Mouse (Mus musculus): ENCODE data around the gene Comt. TPM values are rescaled to one million over a fixed set of nuclear protein-coding genes. Genes with fewer than 3 reads are reported as not detected.

The Comt gene
- polyA plus RNA-seq, 1 experiment from 2014 or later: 89.0 TPM

DNA sequence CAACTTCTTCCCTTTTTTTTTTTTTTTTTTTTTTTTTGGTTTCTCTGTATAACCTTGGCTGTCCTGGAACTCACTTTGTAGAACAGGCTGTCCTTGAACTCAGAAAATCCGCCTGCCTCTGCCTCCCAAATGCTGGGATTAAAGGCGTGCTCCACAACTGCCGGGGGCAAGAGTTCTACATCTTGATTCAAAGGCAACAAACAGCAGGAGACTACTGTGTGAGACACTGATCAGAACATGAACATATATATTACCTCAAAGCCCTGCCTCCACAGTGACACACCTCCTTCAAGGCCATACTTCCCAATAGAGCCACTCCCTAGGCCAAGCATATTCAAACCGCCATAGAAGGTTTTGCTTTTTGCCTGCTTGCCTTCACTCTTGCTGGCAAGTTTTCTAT, 53.0 kb downstream of the Comt start:
- Histone ChIP-seq H3K27ac (ENCODE audit: low read depth, low read length) (no peak overlapping the region), H3K36me3 (ENCODE audit: control insufficient read depth, insufficient read depth, low read length) (no peaks in the 10 kb centered on the region), H3K4me2 (replicated peaks; ENCODE audit: low read depth, low read length) (no peak overlapping the region), H3K4me1 (ENCODE audit: control insufficient read depth, insufficient read depth, low read length) (no peaks in the 10 kb centered on the region), H3K9me3 (ENCODE audit: control insufficient read depth, low read length) (no peaks in the 10 kb centered on the region), H3K4me3 (ENCODE audit: low read length) (no peak overlapping the region), H3K9ac (ENCODE audit: low read depth, low read length) (no peak overlapping the region), H3K27me3 (ENCODE audit: control insufficient read depth, insufficient read depth, low read length) (no peaks in the 10 kb centered on the region)
- 89% methylated on average over 4 of the region's 4 CpGs for WGBS
- ATAC-seq (ENCODE audit: low FRiP score, low TSS enrichment): no peak

DNA sequence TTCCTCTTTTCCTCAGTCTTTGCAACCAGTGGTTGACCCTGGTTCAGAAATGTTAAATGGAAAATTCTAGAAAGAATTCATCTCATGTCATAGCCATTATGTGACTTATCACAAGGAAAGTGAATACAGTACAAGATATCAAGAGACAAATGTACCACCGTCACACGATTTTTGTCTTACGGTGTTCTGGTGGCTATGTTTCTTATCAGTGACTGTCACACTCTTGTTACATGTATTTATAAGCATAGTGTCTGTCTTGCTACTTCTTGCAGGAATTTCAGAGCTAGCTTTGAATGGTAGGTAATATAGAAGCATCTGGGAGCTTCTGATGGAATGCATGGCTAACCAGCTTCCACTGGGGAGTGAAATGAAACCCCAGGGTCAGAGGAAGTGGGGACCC, 56.5 kb downstream of the Comt start:
- H3K4me3 ChIP-seq (ENCODE audit: low read length): no peak overlapping the region
- ATAC-seq (ENCODE audit: low FRiP score, low TSS enrichment): no peak
- H3K4me2 ChIP-seq (replicated peaks; ENCODE audit: low read depth, low read length): no peak overlapping the region
- WGBS: 94% methylated on average over 3 of the region's 3 CpGs
- no peak overlapping the region for H3K9ac ChIP-seq (ENCODE audit: low read depth, low read length)
- H3K27me3 ChIP-seq (ENCODE audit: control insufficient read depth, insufficient read depth, low read length): no peaks in the 10 kb centered on the region
- no peaks in the 10 kb centered on the region for H3K4me1 ChIP-seq (ENCODE audit: control insufficient read depth, insufficient read depth, low read length)
- no peaks in the 10 kb centered on the region for H3K36me3 ChIP-seq (ENCODE audit: control insufficient read depth, insufficient read depth, low read length)
- H3K9me3 ChIP-seq (ENCODE audit: control insufficient read depth, low read length): no peaks in the 10 kb centered on the region
- no peak overlapping the region for H3K27ac ChIP-seq (ENCODE audit: low read depth, low read length)

DNA sequence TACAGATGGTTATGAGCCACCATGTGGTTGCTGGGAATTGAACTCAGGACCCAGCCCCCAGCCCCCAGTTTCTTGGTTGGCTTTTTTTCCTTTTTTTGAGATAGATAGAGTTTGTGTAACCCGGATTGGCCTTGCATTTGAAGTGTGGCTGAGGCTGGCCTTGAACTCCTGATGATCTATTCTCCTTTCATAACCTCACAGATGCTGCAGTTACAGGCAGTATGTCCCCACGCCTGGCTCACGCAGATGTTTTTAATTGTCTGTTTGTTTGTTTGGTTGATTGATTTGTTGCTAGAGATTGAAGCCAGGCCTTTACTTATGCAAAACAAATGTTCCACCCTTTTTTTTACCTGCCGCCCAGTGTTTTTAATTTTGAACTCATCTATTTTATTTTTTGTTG, 59.8 kb downstream of the Comt start:
- Histone ChIP-seq H3K4me2 (replicated peaks; ENCODE audit: low read depth, low read length) (no peak overlapping the region), H3K4me1 (ENCODE audit: control insufficient read depth, insufficient read depth, low read length) (no peaks in the 10 kb centered on the region), H3K4me3 (ENCODE audit: low read length) (no peak overlapping the region), H3K36me3 (ENCODE audit: control insufficient read depth, insufficient read depth, low read length) (no peaks in the 10 kb centered on the region), H3K9ac (ENCODE audit: low read depth, low read length) (no peak overlapping the region), H3K27me3 (ENCODE audit: control insufficient read depth, insufficient read depth, low read length) (no peaks in the 10 kb centered on the region), H3K9me3 (ENCODE audit: control insufficient read depth, low read length) (no peaks in the 10 kb centered on the region), H3K27ac (ENCODE audit: low read depth, low read length) (no peak overlapping the region)
- ATAC-seq (ENCODE audit: low FRiP score, low TSS enrichment): no peak
- 87% methylated on average over 4 of the region's 4 CpGs for WGBS

DNA sequence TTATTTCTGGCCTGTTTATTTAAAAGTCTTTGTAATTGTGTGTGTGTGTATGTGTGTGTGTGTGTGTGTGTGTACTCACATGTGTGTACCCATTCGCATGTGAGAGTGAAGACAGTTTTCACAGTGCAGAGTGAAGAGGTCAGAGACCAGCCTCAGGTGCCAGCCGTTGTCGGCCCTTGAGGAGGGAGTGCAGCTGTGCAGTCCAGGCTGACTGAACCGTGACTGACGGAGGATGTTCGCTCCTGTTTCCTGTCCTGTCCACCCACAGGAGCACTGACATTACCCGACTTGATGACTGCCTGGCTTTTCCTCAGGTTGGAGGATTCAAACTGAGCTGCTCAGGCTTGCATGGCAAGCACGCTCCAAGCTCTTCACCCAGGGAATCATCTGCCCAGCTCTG, 63.7 kb downstream of the Comt start:
- peak; percentile 64; the same call in 1 of the 2 replicates for ATAC-seq (ENCODE audit: low FRiP score, low TSS enrichment)
- Histone ChIP-seq H3K9me3 (ENCODE audit: control insufficient read depth, low read length) (no peaks in the 10 kb centered on the region), H3K36me3 (ENCODE audit: control insufficient read depth, insufficient read depth, low read length) (no peaks in the 10 kb centered on the region), H3K4me3 (ENCODE audit: low read length) (no peak overlapping the region), H3K4me2 (replicated peaks; ENCODE audit: low read depth, low read length) (no peak overlapping the region), H3K27me3 (ENCODE audit: control insufficient read depth, insufficient read depth, low read length) (no peaks in the 10 kb centered on the region), H3K9ac (ENCODE audit: low read depth, low read length) (no peak overlapping the region), H3K4me1 (ENCODE audit: control insufficient read depth, insufficient read depth, low read length) (no peaks in the 10 kb centered on the region), H3K27ac (ENCODE audit: low read depth, low read length) (no peak overlapping the region)
- WGBS: 39% methylated on average over 8 of the region's 8 CpGs

DNA sequence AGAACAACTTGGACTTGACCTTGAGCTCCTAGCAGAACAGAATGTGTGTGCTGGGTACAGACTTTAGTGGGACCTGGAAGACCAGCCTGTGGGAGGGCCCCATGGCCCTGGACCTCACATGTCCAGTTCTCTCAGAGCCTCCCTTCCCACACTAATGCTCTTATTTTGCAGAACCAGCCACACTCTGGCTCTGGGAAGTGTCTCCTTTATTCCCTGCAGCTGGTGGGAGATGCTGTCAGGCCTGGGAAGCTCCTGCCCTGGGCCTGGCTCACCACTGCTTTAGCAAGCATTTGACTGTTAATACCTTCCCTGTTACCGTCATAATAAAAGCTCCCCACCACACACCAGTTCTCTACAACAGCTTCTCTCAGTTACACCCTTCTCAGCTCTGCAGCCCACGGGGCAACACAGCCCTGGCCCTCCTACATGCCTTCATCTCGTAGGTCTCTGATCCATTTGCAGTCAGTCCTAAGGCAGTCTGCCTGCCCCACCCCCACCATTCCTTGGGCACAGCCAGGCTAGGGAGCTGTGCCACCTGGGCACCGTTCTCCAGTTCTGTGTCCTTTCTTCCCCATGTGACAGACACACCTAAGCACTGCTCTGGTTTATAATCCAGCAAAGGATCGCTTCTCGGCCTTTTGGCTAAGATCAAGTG, 66.4 kb downstream of the Comt start:
- Histone ChIP-seq H3K9me3 (ENCODE audit: control insufficient read depth, low read length) (no peaks in the 10 kb centered on the region), H3K4me1 (ENCODE audit: control insufficient read depth, insufficient read depth, low read length) (no peaks in the 10 kb centered on the region), H3K9ac (ENCODE audit: low read depth, low read length) (no peak overlapping the region), H3K27me3 (ENCODE audit: control insufficient read depth, insufficient read depth, low read length) (no peaks in the 10 kb centered on the region), H3K36me3 (ENCODE audit: control insufficient read depth, insufficient read depth, low read length) (no peaks in the 10 kb centered on the region), H3K4me2 (replicated peaks; ENCODE audit: low read depth, low read length) (no peak overlapping the region), H3K4me3 (ENCODE audit: low read length) (no peak overlapping the region), H3K27ac (ENCODE audit: low read depth, low read length) (no peak overlapping the region)
- no peak for ATAC-seq (ENCODE audit: low FRiP score, low TSS enrichment)
- WGBS: 71% methylated on average over 6 of the region's 6 CpGs

DNA sequence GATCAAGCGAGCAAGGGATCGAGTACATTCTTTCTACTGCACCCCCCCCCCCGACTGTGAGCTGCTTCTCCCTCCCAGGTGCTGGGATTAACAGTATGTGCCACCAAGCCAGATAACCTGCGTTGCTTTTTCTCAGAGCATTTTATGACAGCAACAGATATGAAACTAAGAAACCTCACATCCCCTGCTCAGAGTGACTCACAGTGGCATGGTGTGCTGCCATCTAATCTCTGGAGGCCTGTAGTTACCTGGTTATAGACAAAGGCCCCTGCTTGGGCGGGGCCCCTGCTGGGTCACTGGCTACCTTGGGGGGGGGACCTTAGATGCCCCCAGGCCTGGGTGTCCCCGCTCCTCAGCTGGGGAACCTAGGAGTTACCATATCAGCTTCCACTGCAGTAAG, 68.7 kb downstream of the Comt start:
- no peak overlapping the region for H3K27ac ChIP-seq (ENCODE audit: low read depth, low read length)
- H3K4me2 ChIP-seq (replicated peaks; ENCODE audit: low read depth, low read length): no peak overlapping the region
- ATAC-seq (ENCODE audit: low FRiP score, low TSS enrichment): no peak
- H3K4me3 ChIP-seq (ENCODE audit: low read length): no peak overlapping the region
- no peak overlapping the region for H3K9ac ChIP-seq (ENCODE audit: low read depth, low read length)
- H3K36me3 ChIP-seq (ENCODE audit: control insufficient read depth, insufficient read depth, low read length): no peaks in the 10 kb centered on the region
- H3K9me3 ChIP-seq (ENCODE audit: control insufficient read depth, low read length): no peaks in the 10 kb centered on the region
- WGBS: 83% methylated on average over 6 of the region's 6 CpGs
- no peaks in the 10 kb centered on the region for H3K4me1 ChIP-seq (ENCODE audit: control insufficient read depth, insufficient read depth, low read length)
- H3K27me3 ChIP-seq (ENCODE audit: control insufficient read depth, insufficient read depth, low read length): no peaks in the 10 kb centered on the region

DNA sequence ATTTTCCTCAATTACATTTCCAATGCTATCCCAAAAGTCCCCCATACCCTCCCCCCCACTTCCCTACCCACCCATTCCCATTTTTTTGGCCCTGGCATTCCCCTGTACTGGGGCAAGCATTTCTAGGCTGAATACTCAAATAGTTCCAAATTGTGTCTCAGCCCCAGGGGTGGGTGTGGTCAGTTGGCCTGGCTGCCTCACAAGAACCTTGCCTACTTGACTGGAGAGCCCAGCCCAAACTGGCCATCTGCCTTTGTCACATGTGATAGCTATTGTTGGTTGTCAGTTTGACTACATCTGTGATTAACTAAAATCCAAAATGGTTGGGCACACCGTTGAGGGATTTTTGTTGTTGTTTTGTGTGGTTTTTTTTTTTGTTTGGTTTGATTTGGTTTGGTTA, 69.7 kb downstream of the Comt start:
- ATAC-seq (ENCODE audit: low FRiP score, low TSS enrichment): no peak
- H3K27ac ChIP-seq (ENCODE audit: low read depth, low read length): no peak overlapping the region
- 92% methylated on average over 1 of the region's 1 CpGs for WGBS
- no peaks in the 10 kb centered on the region for H3K36me3 ChIP-seq (ENCODE audit: control insufficient read depth, insufficient read depth, low read length)
- no peak overlapping the region for H3K4me3 ChIP-seq (ENCODE audit: low read length)
- H3K9me3 ChIP-seq (ENCODE audit: control insufficient read depth, low read length): no peaks in the 10 kb centered on the region
- H3K9ac ChIP-seq (ENCODE audit: low read depth, low read length): no peak overlapping the region
- no peak overlapping the region for H3K4me2 ChIP-seq (replicated peaks; ENCODE audit: low read depth, low read length)
- H3K4me1 ChIP-seq (ENCODE audit: control insufficient read depth, insufficient read depth, low read length): no peaks in the 10 kb centered on the region
- H3K27me3 ChIP-seq (ENCODE audit: control insufficient read depth, insufficient read depth, low read length): no peaks in the 10 kb centered on the region

Small RNAs within 50 kb of the gene (microRNA-seq; reads per million reads assigned to microRNA genes)
- not detected for gene Gm26219

Other genes with a start within 250 kb of the Comt start
- gene Ccdc188, start 209.0 kb downstream of the Comt start, polyA plus RNA-seq (2014; fragmentation: Nextera tagmentation; extraction: Ambion mirVana): not detected in 2 replicates
- gene Zdhhc8, start 191.7 kb downstream of the Comt start, polyA plus RNA-seq (2014; fragmentation: Nextera tagmentation; extraction: Ambion mirVana): 14.4 and 17.2 TPM in 2 replicates
- gene Trmt2a, start 178.2 kb downstream of the Comt start, polyA plus RNA-seq (2014; fragmentation: Nextera tagmentation; extraction: Ambion mirVana): 78.3 and 83.4 TPM in 2 replicates
- gene Ranbp1, start 178.1 kb downstream of the Comt start, polyA plus RNA-seq (2014; fragmentation: Nextera tagmentation; extraction: Ambion mirVana): 846 and 1,191 TPM in 2 replicates
- 1.2 and 1.9 TPM in 2 replicates for gene Gm49776, start 168.5 kb downstream of the Comt start, polyA plus RNA-seq (2014; fragmentation: Nextera tagmentation; extraction: Ambion mirVana)
- 29.9 and 41.4 TPM in 2 replicates for gene Dgcr8, start 137.6 kb downstream of the Comt start, polyA plus RNA-seq (2014; fragmentation: Nextera tagmentation; extraction: Ambion mirVana)
- gene Tango2, start 78.7 kb downstream of the Comt start, polyA plus RNA-seq (2014; fragmentation: Nextera tagmentation; extraction: Ambion mirVana): 19.8 and 20.0 TPM in 2 replicates
- 16.3 and 27.0 TPM in 2 replicates for gene Arvcf, start 78.7 kb downstream of the Comt start, polyA plus RNA-seq (2014; fragmentation: Nextera tagmentation; extraction: Ambion mirVana)
- gene Txnrd2, start 468 bp downstream of the Comt start, polyA plus RNA-seq (2014; fragmentation: Nextera tagmentation; extraction: Ambion mirVana): 21.9 and 23.6 TPM in 2 replicates
- gene Gnb1l, start 71.9 kb upstream of the Comt start, polyA plus RNA-seq (2014; fragmentation: Nextera tagmentation; extraction: Ambion mirVana): 16.3 and 18.0 TPM in 2 replicates
- 1.9 and 3.0 TPM in 2 replicates for gene Rtl10, start 72.0 kb upstream of the Comt start, polyA plus RNA-seq (2014; fragmentation: Nextera tagmentation; extraction: Ambion mirVana)
- 0.61 and 0.63 TPM in 2 replicates for gene Tbx1, start 163.8 kb upstream of the Comt start, polyA plus RNA-seq (2014; fragmentation: Nextera tagmentation; extraction: Ambion mirVana)
- 1.1 and 1.6 TPM in 2 replicates for gene Gp1bb, start 195.6 kb upstream of the Comt start, polyA plus RNA-seq (2014; fragmentation: Nextera tagmentation; extraction: Ambion mirVana)
- 1.2 and 1.7 TPM in 2 replicates for gene Gm49601, start 199.6 kb upstream of the Comt start, polyA plus RNA-seq (2014; fragmentation: Nextera tagmentation; extraction: Ambion mirVana)
- 12.2 and 14.2 TPM in 2 replicates for gene Sept5, start 203.1 kb upstream of the Comt start, polyA plus RNA-seq (2014; fragmentation: Nextera tagmentation; extraction: Ambion mirVana)

All from kidney, embryonic 14.5 days (tissue).